Mouse (Mus musculus) midbrain, embryonic 14.5 days (tissue): ENCODE results near the gene Atxn1. TPM values are rescaled to one million over a fixed set of nuclear protein-coding genes. Genes with fewer than 3 reads are reported as not detected.

Source experiments
- ATAC-seq: fragments of 200-750 bp; cut with Nextera tagmentation; 2 replicates; pipeline ENCODE4 v1.8.0; 2017; ENCODE audit warnings: moderate number of reproducible peaks, moderate library complexity; ENCODE audit not compliant: low FRiP score, low TSS enrichment
- DNase-seq: peaks from one replicate; pipeline ENCODE4 v3.0.0-alpha.2; 2015
- H3K27ac ChIP-seq: fragments of 300-500 bp; sonication (generic); replicated peaks from 2 replicates; pipeline ENCODE4 v1.5.1; 2014; ENCODE audit warnings: mild to moderate bottlenecking, low read depth, low read length, moderate library complexity
- H3K27me3 ChIP-seq: fragments of 300-500 bp; sonication (generic); 2 replicates; pipeline ENCODE4 v1.6.1; 2014; ENCODE audit warnings: low read length, control low read depth, mixed read lengths; ENCODE audit not compliant: control insufficient read depth, insufficient read depth
- H3K36me3 ChIP-seq: fragments of 300-500 bp; sonication (generic); 2 replicates; pipeline ENCODE4 v1.6.1; 2014; ENCODE audit warnings: low read length, control low read depth; ENCODE audit not compliant: control insufficient read depth, insufficient read depth
- H3K4me1 ChIP-seq: fragments of 300-500 bp; sonication (generic); 2 replicates; pipeline ENCODE4 v1.6.1; 2014; ENCODE audit warnings: mild to moderate bottlenecking, antibody characterized with exemption, low read length, control low read depth; ENCODE audit not compliant: control insufficient read depth, insufficient read depth
- H3K4me2 ChIP-seq: fragments of 300-500 bp; sonication (generic); 2 replicates; pipeline ENCODE4 v1.6.1; 2014; ENCODE audit warnings: mild to moderate bottlenecking, low read length, moderate library complexity
- H3K4me3 ChIP-seq: fragments of 300-500 bp; sonication (generic); replicated peaks from 2 replicates; pipeline ENCODE4 v1.5.1; 2014; ENCODE audit warnings: low read depth, low read length
- H3K9ac ChIP-seq: fragments of 300-500 bp; sonication (generic); replicated peaks from 2 replicates; pipeline ENCODE4 v1.6.1; 2014; ENCODE audit warnings: mild to moderate bottlenecking, low read length, moderate library complexity
- H3K9me3 ChIP-seq: fragments of 300-500 bp; sonication (generic); 2 replicates; pipeline ENCODE4 v1.6.1; 2016; ENCODE audit warnings: low read length, control low read depth, mixed read lengths; ENCODE audit not compliant: control insufficient read depth
- WGBS: fragments of 180-500 bp; shearing (Covaris S2); extraction: QIAGEN DNeasy Blood & Tissue Kit; methylation state at CpG from one replicate; pipeline ENCODE4 v1.1.7; 2014; 5-methylcytosine and 5-hydroxymethylcytosine counted together
- polyA plus RNA-seq: library from polyadenylated mRNA; unstranded; fragments of >200 nt; fragmentation: Nextera tagmentation; extraction: Ambion mirVana; gene quantifications from 2 replicates; pipeline ENCODE4 v1.2.1, GENCODE M21; 2014

The Atxn1 gene
- polyA plus RNA-seq, 1 experiment from 2014 or later: 7.3 TPM

GRCm38 (mm10) chr13:45672628-45673027 lies 292.2 kb downstream of the Atxn1 start:
- H3K27ac ChIP-seq: no peak overlapping the region
- H3K27me3 ChIP-seq: no peaks in the 10 kb centered on the region
- DNase-seq: no peak
- no peak overlapping the region for H3K4me3 ChIP-seq
- no peaks in the 10 kb centered on the region for H3K4me1 ChIP-seq
- no peak for ATAC-seq
- H3K9ac ChIP-seq: no peak overlapping the region
- no peaks in the 10 kb centered on the region for H3K9me3 ChIP-seq
- no peak overlapping the region for H3K4me2 ChIP-seq
- 62% methylated on average over 2 of the region's 2 CpGs for WGBS
- no peaks in the 10 kb centered on the region for H3K36me3 ChIP-seq

GRCm38 (mm10) chr13:45669969-45670368 lies 294.8 kb downstream of the Atxn1 start:
- DNase-seq: no peak
- Histone ChIP-seq H3K4me2 (no peak overlapping the region), H3K27ac (no peak overlapping the region), H3K36me3 (no peaks in the 10 kb centered on the region), H3K9ac (no peak overlapping the region), H3K9me3 (no peaks in the 10 kb centered on the region), H3K4me3 (no peak overlapping the region), H3K27me3 (no peaks in the 10 kb centered on the region), H3K4me1 (no peaks in the 10 kb centered on the region)
- no peak for ATAC-seq
- 84% methylated on average over 11 of the region's 11 CpGs for WGBS

- ATAC-seq: no peak
- 89% methylated on average over 10 of the region's 10 CpGs for WGBS
- no peak overlapping the region for H3K27ac ChIP-seq
- H3K4me1 ChIP-seq: no peaks in the 10 kb centered on the region
- no peak overlapping the region for H3K4me3 ChIP-seq
- no peak overlapping the region for H3K4me2 ChIP-seq
- H3K27me3 ChIP-seq: no peaks in the 10 kb centered on the region
- H3K9ac ChIP-seq: no peak overlapping the region
- H3K9me3 ChIP-seq: no peaks in the 10 kb centered on the region
- no peak for DNase-seq
- no peaks in the 10 kb centered on the region for H3K36me3 ChIP-seq
These were observed 302.0 kb downstream of the Atxn1 start for GRCm38 (mm10) chr13:45662852-45663251.

- no peak for DNase-seq
- H3K4me3 ChIP-seq: no peak overlapping the region
- H3K27me3 ChIP-seq: no peaks in the 10 kb centered on the region
- no peaks in the 10 kb centered on the region for H3K36me3 ChIP-seq
- H3K9me3 ChIP-seq: no peaks in the 10 kb centered on the region
- no peak overlapping the region for H3K4me2 ChIP-seq
- H3K27ac ChIP-seq: no peak overlapping the region
- 66% methylated on average over 3 of the region's 3 CpGs for whole genome bisulfite sequencing
- H3K9ac ChIP-seq: no peak overlapping the region
- H3K4me1 ChIP-seq: no peaks in the 10 kb centered on the region
- no peak for ATAC-seq
These were observed 302.6 kb downstream of the Atxn1 start for GRCm38 (mm10) chr13:45662216-45662615.

GRCm38 (mm10) chr13:45661283-45662185 lies 303.3 kb downstream of the Atxn1 start:
- DNase-seq (no peak), ATAC-seq (no peak)
- Histone ChIP-seq H3K4me2 (no peak overlapping the region), H3K27ac (no peak overlapping the region), H3K9ac (no peak overlapping the region), H3K4me1 (no peaks in the 10 kb centered on the region), H3K27me3 (no peaks in the 10 kb centered on the region), H3K4me3 (no peak overlapping the region), H3K9me3 (no peaks in the 10 kb centered on the region), H3K36me3 (no peaks in the 10 kb centered on the region)
- 72% methylated on average over 12 of the region's 12 CpGs for WGBS

- H3K4me3 ChIP-seq: no peak overlapping the region
- ATAC-seq: no peak
- no peaks in the 10 kb centered on the region for H3K9me3 ChIP-seq
These were observed 305.0 kb downstream of the Atxn1 start for GRCm38 (mm10) chr13:45659813-45660212.

GRCm38 (mm10) chr13:45658343-45658742 lies 306.5 kb downstream of the Atxn1 start:
- WGBS: 94% methylated on average over 5 of the region's 5 CpGs
- no peaks in the 10 kb centered on the region for H3K4me1 ChIP-seq
- ATAC-seq (no peak), DNase-seq (no peak)
- no peaks in the 10 kb centered on the region for H3K36me3 ChIP-seq
- no peak overlapping the region for H3K4me2 ChIP-seq
- no peaks in the 10 kb centered on the region for H3K27me3 ChIP-seq
- H3K9ac ChIP-seq: no peak overlapping the region
- H3K27ac ChIP-seq: no peak overlapping the region
- no peaks in the 10 kb centered on the region for H3K9me3 ChIP-seq
- H3K4me3 ChIP-seq: no peak overlapping the region

More at GRCm38 (mm10) chr13:45659813-45660212, 305.0 kb downstream of the Atxn1 start:
- H3K27me3 ChIP-seq: no peaks in the 10 kb centered on the region
- no peaks in the 10 kb centered on the region for H3K36me3 ChIP-seq
- no peak overlapping the region for H3K27ac ChIP-seq
- no peak overlapping the region for H3K9ac ChIP-seq
- no peaks in the 10 kb centered on the region for H3K4me1 ChIP-seq
- 87% methylated on average over 4 of the region's 4 CpGs for WGBS
- H3K4me2 ChIP-seq: no peak overlapping the region
- no peak for DNase-seq

- DNase-seq (no peak), ATAC-seq (no peak)
These were observed 307.6 kb downstream of the Atxn1 start for GRCm38 (mm10) chr13:45657176-45657575.

GRCm38 (mm10) chr13:45651652-45652241 lies 313.1 kb downstream of the Atxn1 start:
- no peaks in the 10 kb centered on the region for H3K36me3 ChIP-seq
- no peak overlapping the region for H3K4me3 ChIP-seq
- no peaks in the 10 kb centered on the region for H3K27me3 ChIP-seq
- H3K27ac ChIP-seq: no peak overlapping the region
- 82% methylated on average over 10 of the region's 10 CpGs for WGBS
- DNase-seq: no peak
- no peaks in the 10 kb centered on the region for H3K9me3 ChIP-seq
- H3K4me2 ChIP-seq: no peak overlapping the region
- ATAC-seq: no peak
- no peak overlapping the region for H3K9ac ChIP-seq
- H3K4me1 ChIP-seq: no peaks in the 10 kb centered on the region

More at GRCm38 (mm10) chr13:45657176-45657575, 307.6 kb downstream of the Atxn1 start:
- 97% methylated on average over 1 of the region's 1 CpGs for WGBS
- Histone ChIP-seq H3K27me3 (no peaks in the 10 kb centered on the region), H3K4me1 (no peaks in the 10 kb centered on the region), H3K27ac (no peak overlapping the region), H3K36me3 (no peaks in the 10 kb centered on the region), H3K4me2 (no peak overlapping the region), H3K4me3 (no peak overlapping the region), H3K9me3 (no peaks in the 10 kb centered on the region), H3K9ac (no peak overlapping the region)
